ENCODE assay signal across 22 mouse cellular contexts in genomic region chr16:94140746-94141145, GRCm38 (mm10). TPM values are rescaled to one million over a fixed set of nuclear protein-coding genes. Genes with fewer than 3 reads are reported as not detected.
A peak's percentile ranks its signal among the peaks of the same experiment; 100 is the strongest.
DNase-seq lines count a peak whose midpoint lies in the region; ATAC-seq and TF ChIP-seq lines count a peak whose summit lies in the region.
"Had no signal": no experiment of that assay in that cellular context is flagged by ENCODE, and none has a peak within 500 bp of the region (broad histone marks: within the 10 kb centered on the region; RNA-seq: fewer than 3 reads in every experiment).

No protein-coding gene starts in this region.

- no peak overlapping the region for H3K4me3 ChIP-seq in layer of hippocampus, adult 2 months
- H3K4me3 ChIP-seq: embryonic facial prominence, embryonic 12.5 days; forebrain, embryonic 15.5 days; heart, adult 2 months; heart, embryonic 15.5 days had no signal

- ATAC-seq in frontal cortex, adult (ENCODE audit: low TSS enrichment): peak; percentile 89
- ATAC-seq: CD4-positive, CD25-positive, alpha-beta regulatory T cell, adult 4 months; forebrain, embryonic 15.5 days had no signal

- no peak for TF ChIP-seq CTCF in layer of hippocampus, adult 2 months (conservative IDR thresholded peaks at IDR 0.05)

- DNase-seq in frontal cortex, postnatal 10 days (ENCODE audit: low spot score in 2 of 2): no peak
- DNase-seq in layer of hippocampus, adult 2 months (ENCODE audit: low spot score in 2 of 2): peak; percentile 25 to 54
- DNase-seq in layer of hippocampus, postnatal 10 days (ENCODE audit: low spot score in 2 of 2): no peak
- DNase-seq in left cerebral cortex, postnatal 36 days (ENCODE audit: low spot score in 2 of 2): peak; percentile 31 to 36
- no peak for DNase-seq in left cerebral cortex, adult 11 months (ENCODE audit: low spot score)
- DNase-seq in brain, adult 2 months (ENCODE audit: low read depth, low spot score): peak; percentile 47
- no peak for DNase-seq in Muller cell, postnatal 12 days (ENCODE audit: inconsistent ontology term)
- DNase-seq: adrenal gland, postnatal 10 days; B cell, adult 2 months; cerebellum, adult 11-12 months; cerebellum, adult 9-10 months; cerebellum, postnatal 25 days; gastrocnemius, postnatal 14 days; heart, adult 2 months; heart, postnatal 14 days had no signal

- intact Hi-C loops in left cerebral cortex, postnatal 36 days (cut with DNase I): loop anchor here (5.0 kb wide), 1 partner anchor 57 kb away; no protein-coding TSS in a partner anchor

- H3K27ac ChIP-seq in layer of hippocampus, adult 2 months: peak overlapping the region; percentile 12
- H3K27ac ChIP-seq: embryonic facial prominence, embryonic 12.5 days; forebrain, embryonic 15.5 days; heart, adult 2 months; heart, embryonic 15.5 days had no signal

RNA-seq across cellular contexts. Expression of gene Sim2, which starts 56.0 kb away (rescaled TPM):
- under 1 TPM; 0.28 to 0.64 TPM for total RNA-seq in layer of hippocampus, adult 2 months (2021)
- under 1 TPM; 0.09 to 0.65 TPM for total RNA-seq in layer of hippocampus, postnatal 10 days (2021)
- under 1 TPM in 1 of 2 experiments, not detected in 1; 0.12 TPM for total RNA-seq in left cerebral cortex, postnatal 36 days (2021)
- total RNA-seq: G1E; heart, adult 2 months; hematopoietic stem cell, adult 5-6 weeks had no signal

Comparison
In these comparisons a context has a peak if more than half of its experiments do, and no peak if none do; other contexts are left out.
1. DNase-seq: peak in layer of hippocampus, adult 2 months (2 of 2), left cerebral cortex, postnatal 36 days (2 of 2) and brain, adult 2 months (single experiment); none in frontal cortex, postnatal 10 days (0 of 2), layer of hippocampus, postnatal 10 days (0 of 2), left cerebral cortex, adult 11 months (single experiment) and Muller cell, postnatal 12 days (single experiment).